Mouse (Mus musculus): ENCODE results near the gene Abcf3.

Gene Abcf3

GRCm38 (mm10) chr16:20548096-20548948 lies at the start of gene Abcf3:
TSS of gene Abcf3 (plus strand) at chr16:20548577.
- peak; percentile 97 to 98 for DNase-seq (ENCODE audit: low spot score in 2 of 2)

- DNase-seq (ENCODE audit: low spot score in 2 of 2): peak; percentile 88 to 90
Observed at GRCm38 (mm10) chr16:20498677-20499475, 49.5 kb upstream of the Abcf3 start, which contains the start of gene Eif2b5. TSS of gene Eif2b5 (plus strand) at chr16:20498817.

GRCm38 (mm10) chr16:20506000-20506399 lies 42.4 kb upstream of the Abcf3 start:
- no peak for DNase-seq (ENCODE audit: low spot score in 2 of 2)

GRCm38 (mm10) chr16:20509349-20509748 lies 39.0 kb upstream of the Abcf3 start:
- no peak for DNase-seq (ENCODE audit: low spot score in 2 of 2)

- DNase-seq (ENCODE audit: low spot score in 2 of 2): no peak
Observed at GRCm38 (mm10) chr16:20511277-20511847, 37.0 kb upstream of the Abcf3 start.

- no peak for DNase-seq (ENCODE audit: low spot score in 2 of 2)
Observed at GRCm38 (mm10) chr16:20516032-20516431, 32.3 kb upstream of the Abcf3 start.

- DNase-seq (ENCODE audit: low spot score in 2 of 2): peak; percentile 50 to 68
Observed at GRCm38 (mm10) chr16:20516726-20517201, 31.6 kb upstream of the Abcf3 start, which contains the start of gene Dvl3. TSS of gene Dvl3 (plus strand) at chr16:20516982.

GRCm38 (mm10) chr16:20517216-20517615 lies 31.2 kb upstream of the Abcf3 start:
- DNase-seq (ENCODE audit: low spot score in 2 of 2): peak; percentile 33 to 35

GRCm38 (mm10) chr16:20517701-20518374 lies 30.5 kb upstream of the Abcf3 start:
- no peak for DNase-seq (ENCODE audit: low spot score in 2 of 2)

GRCm38 (mm10) chr16:20523886-20524285 lies 24.5 kb upstream of the Abcf3 start:
- DNase-seq (ENCODE audit: low spot score in 2 of 2): no peak

- DNase-seq (ENCODE audit: low spot score in 2 of 2): no peak
Observed at GRCm38 (mm10) chr16:20528779-20529178, 19.6 kb upstream of the Abcf3 start.

- no peak for DNase-seq (ENCODE audit: low spot score in 2 of 2)
Observed at GRCm38 (mm10) chr16:20529375-20529774, 19.0 kb upstream of the Abcf3 start.

GRCm38 (mm10) chr16:20530941-20531340 lies 17.4 kb upstream of the Abcf3 start:
- no peak for DNase-seq (ENCODE audit: low spot score in 2 of 2)

- DNase-seq (ENCODE audit: low spot score in 2 of 2): no peak
Observed at GRCm38 (mm10) chr16:20534617-20535295, 13.6 kb upstream of the Abcf3 start.

- peak; percentile 91 to 94 for DNase-seq (ENCODE audit: low spot score in 2 of 2)
Observed at GRCm38 (mm10) chr16:20535296-20536080, 12.9 kb upstream of the Abcf3 start, which contains the start of gene Ap2m1. TSS of gene Ap2m1 (plus strand) at chr16:20535478.

- no peak for DNase-seq (ENCODE audit: low spot score in 2 of 2)
Observed at GRCm38 (mm10) chr16:20536081-20536665, 12.2 kb upstream of the Abcf3 start.

GRCm38 (mm10) chr16:20537071-20537471 lies 11.3 kb upstream of the Abcf3 start:
- DNase-seq (ENCODE audit: low spot score in 2 of 2): no peak

GRCm38 (mm10) chr16:20537601-20538320 lies 10.6 kb upstream of the Abcf3 start:
- no peak for DNase-seq (ENCODE audit: low spot score in 2 of 2)

GRCm38 (mm10) chr16:20539649-20540048 lies 8.7 kb upstream of the Abcf3 start:
- no peak for DNase-seq (ENCODE audit: low spot score in 2 of 2)

All from thymus, postnatal 10 days (tissue).